Mouse (Mus musculus): ENCODE data around the gene Tead2.

The Tead2 gene

GRCm38 (mm10) chr7:45192585-45193310 lies 22.8 kb upstream of the Tead2 start:
- DNase-seq: no peak

- no peak for DNase-seq
These were observed 22.1 kb upstream of the Tead2 start for GRCm38 (mm10) chr7:45193406-45193805.

DNA sequence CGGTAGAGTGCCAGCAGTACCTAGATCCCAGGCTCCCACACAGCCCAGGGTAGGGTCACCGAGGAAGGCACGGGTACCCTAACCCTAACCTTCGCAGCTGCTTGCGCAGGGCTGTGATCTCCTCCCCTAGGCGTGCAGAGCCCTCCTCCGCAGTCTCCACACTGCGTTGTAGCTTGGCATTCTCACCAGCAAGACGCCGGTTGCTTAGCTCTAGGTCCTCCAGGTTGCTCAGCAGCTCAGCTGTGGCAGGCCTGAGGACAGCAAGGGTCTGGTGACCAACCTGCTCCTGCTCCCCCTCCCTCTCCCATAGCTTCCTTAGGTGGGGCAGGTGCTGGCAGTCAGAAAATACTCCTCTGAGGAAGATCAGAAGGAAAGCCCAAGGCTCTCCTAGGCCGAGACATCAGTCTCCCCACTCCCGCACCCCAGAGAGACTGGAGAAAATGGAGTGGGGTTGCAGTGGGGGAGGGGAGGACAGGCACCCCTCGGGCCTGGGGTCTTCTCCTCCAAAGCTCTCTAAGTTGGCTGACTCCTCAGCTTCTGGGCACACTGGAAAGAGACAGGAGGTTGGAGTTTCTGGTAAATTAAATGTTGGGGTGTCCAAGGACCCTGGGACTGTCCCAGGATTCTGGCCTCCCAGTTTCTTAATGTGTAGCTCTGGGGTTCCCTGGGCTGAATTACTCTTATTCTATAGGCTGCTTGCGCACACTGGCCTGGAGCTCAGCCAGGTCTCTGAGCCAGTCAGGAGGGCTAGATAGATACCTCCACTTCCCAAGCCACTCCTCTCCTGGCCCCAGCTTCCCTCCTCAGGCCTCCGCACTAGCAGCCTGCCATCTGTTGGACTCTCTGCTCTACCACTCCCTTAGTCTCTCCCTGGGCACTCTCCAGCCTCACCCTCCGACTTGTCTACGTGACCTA lies 21.4 kb upstream of the Tead2 start:
- DNase-seq: no peak

- DNase-seq: no peak
These were observed 20.0 kb upstream of the Tead2 start for GRCm38 (mm10) chr7:45195341-45196175.

GRCm38 (mm10) chr7:45196176-45196535 lies 19.4 kb upstream of the Tead2 start:
- no peak for DNase-seq

DNA sequence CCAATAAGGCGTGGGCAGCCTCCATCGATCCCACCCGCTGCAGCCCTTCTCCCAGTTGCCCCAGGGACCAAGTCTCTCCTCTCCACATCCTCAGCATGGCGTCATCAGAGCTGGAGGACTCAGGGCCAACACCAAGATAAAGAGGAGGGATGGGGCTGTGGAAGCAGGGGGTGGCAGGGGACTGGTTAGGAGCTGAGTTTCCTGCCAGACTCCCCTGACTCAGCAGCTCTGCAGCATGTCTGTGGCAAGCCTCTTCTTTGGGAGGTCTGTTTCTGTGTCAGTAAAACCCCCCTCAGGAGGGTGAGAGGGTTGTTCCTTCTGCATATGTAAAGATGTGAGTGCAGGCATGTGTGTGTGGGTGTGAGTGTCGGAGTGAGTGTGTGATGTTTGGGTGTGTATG lies 18.6 kb upstream of the Tead2 start:
- no peak for DNase-seq

GRCm38 (mm10) chr7:45198435-45198834 lies 17.1 kb upstream of the Tead2 start:
- DNase-seq: peak; percentile 78 to 87

DNA sequence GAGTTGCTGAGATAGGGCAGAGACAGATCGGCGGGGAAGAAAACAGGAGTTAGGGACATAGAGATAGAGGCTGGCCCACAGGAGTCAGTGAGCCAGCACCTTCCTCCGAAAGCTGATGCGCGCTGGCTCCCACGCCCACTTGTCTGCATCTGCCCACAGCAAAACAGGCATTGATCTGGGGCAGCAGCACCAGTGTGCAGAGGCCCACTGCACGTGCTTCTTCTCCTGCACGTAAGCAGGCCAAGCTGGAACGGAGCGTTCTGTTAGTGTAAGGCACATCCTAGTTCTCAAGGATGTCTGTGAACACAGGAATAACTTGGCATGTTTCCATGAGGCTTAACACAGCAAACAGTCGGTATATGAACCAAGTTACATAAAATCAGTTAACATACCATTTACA lies 16.6 kb upstream of the Tead2 start:
- no peak for DNase-seq

- no peak for DNase-seq
These were observed 12.9 kb upstream of the Tead2 start for GRCm38 (mm10) chr7:45202654-45203053.

DNA sequence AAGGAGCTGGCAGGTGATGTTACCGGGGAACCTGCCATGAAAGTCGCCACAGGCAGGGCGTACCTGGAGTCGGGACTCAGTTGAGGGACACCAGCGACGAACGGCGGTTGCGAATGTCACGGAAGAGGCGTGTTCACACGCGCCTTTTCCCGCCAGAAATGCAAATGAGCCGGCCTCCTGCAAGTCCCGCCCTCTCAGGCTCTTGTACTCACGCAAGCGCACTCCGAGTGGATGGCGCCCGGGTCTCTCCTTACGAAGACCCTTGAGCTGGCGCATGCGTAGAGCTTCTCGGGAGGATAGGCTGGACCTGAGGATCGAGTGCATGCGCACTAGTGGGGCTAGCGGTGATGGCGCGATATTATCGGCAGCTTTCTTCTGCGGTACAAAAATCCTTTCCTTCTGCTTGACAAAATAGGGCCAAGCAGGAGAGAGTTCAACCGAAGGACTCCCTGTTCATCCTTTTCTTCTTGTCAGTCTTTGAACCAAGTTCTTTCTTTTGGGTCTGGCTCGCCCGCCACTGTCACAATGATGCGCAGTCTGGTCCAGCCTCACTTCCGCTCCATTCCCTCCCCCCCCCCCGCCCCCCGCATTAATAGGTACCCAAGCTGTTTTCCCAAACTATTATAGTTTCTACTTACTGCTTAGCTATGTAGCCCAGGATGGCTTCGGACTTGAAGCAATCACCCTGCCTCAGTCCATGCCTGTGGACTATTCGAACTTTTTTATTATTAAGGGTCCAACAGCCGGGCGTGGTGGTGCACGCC lies 11.0 kb upstream of the Tead2 start, which contains the start of gene Ccdc155:
TSS of gene Ccdc155 (minus strand) at position 513 of the 764 bp plus-strand sequence.
- DNase-seq: peak; percentile 91

DNA sequence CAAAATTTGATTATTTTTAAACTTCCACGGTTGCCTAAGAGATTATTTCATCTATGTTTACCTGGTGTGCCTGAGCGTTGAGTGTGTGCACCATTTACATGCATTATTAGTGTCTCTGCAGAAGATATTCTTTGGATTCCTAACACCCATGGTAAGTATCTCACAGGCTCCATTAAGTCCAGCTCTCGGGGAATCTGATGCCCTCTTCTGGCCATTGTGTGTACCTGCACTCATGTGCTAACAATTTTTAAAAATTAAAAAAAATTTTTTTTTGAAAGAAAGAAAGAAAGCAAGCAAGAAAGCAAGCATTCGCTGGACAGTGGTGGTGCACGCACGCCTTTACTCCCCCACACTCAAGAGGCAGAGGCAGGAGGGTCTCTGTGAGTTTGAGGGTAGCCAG lies 7.3 kb upstream of the Tead2 start:
- no peak for DNase-seq

DNA sequence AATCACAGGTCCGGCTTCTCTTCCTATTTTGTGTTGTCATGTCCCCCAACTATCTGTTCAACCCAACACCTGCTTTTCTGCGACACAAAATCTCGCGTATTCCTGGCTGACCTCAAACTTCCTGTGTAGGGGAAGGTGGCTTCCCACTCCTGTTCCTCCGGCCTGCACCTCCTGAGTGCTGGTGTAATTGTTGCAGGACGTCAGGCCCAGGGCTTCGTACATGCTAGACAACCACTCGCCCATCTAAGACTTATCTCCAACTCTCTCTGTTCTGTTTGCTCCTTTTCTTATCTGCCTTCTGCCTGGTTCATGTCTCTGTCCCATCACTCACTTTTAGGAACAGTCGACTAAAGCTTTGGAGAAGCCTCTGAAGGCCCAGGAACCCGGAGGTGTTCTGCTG lies 4.5 kb upstream of the Tead2 start:
- DNase-seq: no peak

DNA sequence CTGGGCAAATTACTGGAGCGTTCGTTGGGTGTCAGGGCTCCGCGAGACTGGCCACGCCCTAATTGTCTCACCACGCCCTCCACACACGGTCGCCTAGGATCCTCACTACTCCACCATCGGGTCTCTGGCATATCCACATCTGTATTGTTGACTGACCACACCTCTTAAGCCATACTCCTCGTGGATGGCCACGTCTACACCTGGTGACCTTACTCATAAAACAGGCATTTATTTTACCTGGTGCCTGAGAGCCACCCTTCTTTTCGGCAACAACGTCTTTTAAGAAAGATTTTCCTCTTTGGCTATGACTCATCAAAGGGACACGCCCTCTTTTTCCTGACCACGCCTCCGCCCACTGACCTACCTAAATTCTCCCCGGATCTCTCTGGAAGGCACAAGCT lies 3.7 kb upstream of the Tead2 start, which contains the start of gene Dkkl1:
TSS of gene Dkkl1 (minus strand) at position 297 of the 401 bp plus-strand sequence.
- no peak for DNase-seq

DNA sequence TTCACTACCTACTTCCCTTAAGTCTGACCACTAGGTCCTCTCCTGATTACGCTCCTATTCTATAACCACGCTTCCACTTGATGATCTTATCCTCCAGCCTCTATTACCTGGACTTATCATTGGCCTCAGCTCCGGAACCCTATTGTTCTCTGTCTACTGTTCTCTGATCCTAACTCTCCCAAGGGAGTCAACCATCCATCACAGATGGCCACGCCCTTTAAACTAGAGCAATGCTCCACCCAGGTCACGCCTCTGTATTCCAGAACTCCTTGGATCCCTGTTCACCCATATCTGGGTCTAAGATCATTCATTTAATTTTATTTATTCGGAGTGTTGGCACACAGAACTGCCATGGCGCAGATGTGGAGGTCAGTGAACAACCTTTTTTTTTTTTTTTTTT lies 3.2 kb upstream of the Tead2 start:
- no peak for DNase-seq

GRCm38 (mm10) chr7:45213708-45214107 lies 1.8 kb upstream of the Tead2 start:
- DNase-seq: no peak

- DNase-seq: peak; percentile 71 to 85
These were observed 1.1 kb downstream of the Tead2 start for GRCm38 (mm10) chr7:45216442-45217183.

DNA sequence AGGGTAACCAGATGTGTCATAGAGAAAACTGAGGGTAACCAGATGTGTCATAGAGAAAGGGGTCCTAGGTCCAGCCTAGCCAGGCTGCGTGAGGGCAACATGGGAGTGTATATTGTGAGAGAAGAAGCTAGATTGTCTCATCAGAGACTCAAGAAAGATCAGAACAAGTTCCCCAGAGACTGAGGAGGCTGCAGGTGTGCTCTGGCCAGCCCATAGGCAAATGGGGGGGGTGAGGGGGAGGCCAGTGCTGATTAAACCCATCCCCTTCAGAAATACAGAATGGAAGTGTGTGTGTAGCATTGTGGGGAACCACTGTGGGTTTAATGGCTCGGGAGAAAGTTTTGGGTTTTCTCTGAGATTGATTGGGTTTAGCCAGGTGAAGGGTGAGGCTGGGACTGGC lies 6.1 kb downstream of the Tead2 start:
- DNase-seq: no peak

GRCm38 (mm10) chr7:45224826-45225225 lies 9.3 kb downstream of the Tead2 start:
- DNase-seq: no peak

DNA sequence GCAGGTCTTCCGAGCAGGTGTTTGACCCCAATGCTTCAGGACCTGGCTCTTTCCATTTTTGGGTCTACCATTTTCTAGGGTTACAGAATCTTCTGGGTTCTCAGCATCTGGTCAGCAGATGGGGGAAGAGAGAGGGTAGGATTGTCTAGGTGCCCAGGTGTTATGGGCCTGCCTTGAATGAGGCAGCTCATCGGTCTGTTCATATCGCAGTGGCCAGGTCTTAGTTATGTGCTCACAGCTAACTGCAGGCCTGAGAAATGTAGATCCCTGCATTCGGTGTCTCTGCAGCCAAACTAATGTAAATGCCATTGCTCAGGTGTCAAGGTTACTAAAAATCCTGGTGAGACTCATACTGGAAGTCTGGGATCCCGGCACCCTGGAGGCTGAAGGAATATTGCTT lies 10.9 kb downstream of the Tead2 start:
- DNase-seq: no peak

DNA sequence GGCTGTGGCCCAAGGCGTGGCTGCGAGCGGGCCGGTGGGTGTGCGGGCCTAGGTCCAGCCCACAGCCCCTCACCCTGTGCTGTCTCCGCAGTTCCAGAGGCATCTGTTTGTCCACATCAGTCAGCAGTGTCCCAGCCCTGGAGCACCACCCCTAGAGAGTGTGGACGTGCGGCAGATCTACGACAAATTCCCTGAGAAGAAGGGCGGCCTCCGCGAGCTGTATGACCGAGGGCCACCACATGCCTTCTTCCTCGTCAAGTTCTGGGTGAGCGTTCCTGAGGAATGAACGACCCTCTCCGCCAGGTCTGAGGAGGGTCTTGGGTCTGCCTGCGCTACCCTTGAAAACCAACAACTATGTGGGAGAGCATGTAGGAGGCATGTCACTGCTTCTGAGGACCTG lies 13.0 kb downstream of the Tead2 start:
- DNase-seq: no peak

- DNase-seq: no peak
These were observed 13.5 kb downstream of the Tead2 start for GRCm38 (mm10) chr7:45229046-45229445.

Measured in kidney, postnatal 36 days (tissue).